Mouse (Mus musculus): ENCODE data around the gene Mccc1. TPM values are rescaled to one million over a fixed set of nuclear protein-coding genes. Genes with fewer than 3 reads are reported as not detected.

The Mccc1 gene
- polyA plus RNA-seq, 1 experiment from 2014 or later: 68.5 TPM

- no peak for ATAC-seq
- POLR2A ChIA-PET: no interaction called here
- no peak for TF ChIP-seq CTCF (IDR thresholded peaks at IDR 0.05)
- in situ Hi-C loops (cut with MboI; ENCODE audit: low pct_unique_long_range_greater_than_20kb): no loop called here
- no peak for DNase-seq (ENCODE audit: low read depth, low spot score)
- CTCF ChIA-PET: interaction anchor here (1.1 kb wide), 1 partner anchor 15 kb away, joined by 3 read pairs; no protein-coding TSS in a partner anchor
- no peaks in the 10 kb centered on the region for H3K27me3 ChIP-seq
Measured at GRCm38 (mm10) chr3:35967366-35967921, 33.0 kb downstream of the Mccc1 start.

GRCm38 (mm10) chr3:35966493-35966892 lies 34.0 kb downstream of the Mccc1 start:
- ATAC-seq (no peak), DNase-seq (ENCODE audit: low read depth, low spot score) (no peak)
- no peaks in the 10 kb centered on the region for H3K27me3 ChIP-seq
- ChIA-PET CTCF (no interaction called here), POLR2A (no interaction called here)
- in situ Hi-C loops (cut with MboI; ENCODE audit: low pct_unique_long_range_greater_than_20kb): no loop called here
- no peak for TF ChIP-seq CTCF (IDR thresholded peaks at IDR 0.05)

- no peak for ATAC-seq
- ChIA-PET POLR2A (no interaction called here), CTCF (interaction anchor here (1.2 to 3.8 kb wide), 4 partner anchors 12 to 95 kb away, joined by 3 to 32 read pairs (median 3); partner anchors contain the start of gene Mccc1)
- no peaks in the 10 kb centered on the region for H3K27me3 ChIP-seq
- in situ Hi-C loops (cut with MboI; ENCODE audit: low pct_unique_long_range_greater_than_20kb): loop anchor here (5.0 kb wide), 1 partner anchor 273 kb away; no protein-coding TSS in a partner anchor
- no peak for DNase-seq (ENCODE audit: low read depth, low spot score)
- TF ChIP-seq CTCF (IDR thresholded peaks at IDR 0.05): no peak
Measured at GRCm38 (mm10) chr3:35964928-35965327, 35.5 kb downstream of the Mccc1 start.

DNA sequence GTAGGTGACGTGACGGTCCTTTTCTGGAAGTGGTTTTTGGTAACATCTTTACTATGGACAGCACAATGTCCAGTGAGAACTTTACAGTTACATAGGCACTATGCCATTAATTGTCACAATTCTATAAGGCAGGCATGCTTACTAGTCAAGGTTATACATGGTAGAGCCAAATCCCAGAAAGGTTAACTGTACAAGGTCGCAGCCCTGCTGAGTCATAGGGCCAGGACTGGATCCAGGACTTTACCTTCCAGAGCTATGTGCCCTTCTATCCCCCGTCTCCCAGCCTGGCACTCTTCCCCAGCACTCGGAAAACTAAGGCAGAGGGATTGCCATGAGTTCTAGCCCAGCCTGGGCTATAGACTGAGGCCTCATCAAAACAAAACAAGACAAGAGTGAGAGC lies 36.6 kb downstream of the Mccc1 start:
- H3K27me3 ChIP-seq: no peaks in the 10 kb centered on the region
- POLR2A ChIA-PET: interaction anchor here (1.2 kb wide), 2 partner anchors 12 to 25 kb away, joined by 6 to 9 read pairs; no protein-coding TSS in a partner anchor
- CTCF ChIA-PET: interaction anchor here (1.1 to 3.8 kb wide), 5 partner anchors 8 to 275 kb away, joined by 3 to 32 read pairs (median 3); partner anchors contain the start of gene Mccc1
- no peak for TF ChIP-seq CTCF (IDR thresholded peaks at IDR 0.05)
- in situ Hi-C loops (cut with MboI; ENCODE audit: low pct_unique_long_range_greater_than_20kb): loop anchor here (5.0 kb wide), 1 partner anchor 272 kb away; no protein-coding TSS in a partner anchor
- ATAC-seq (no peak), DNase-seq (ENCODE audit: low read depth, low spot score) (no peak)

DNA sequence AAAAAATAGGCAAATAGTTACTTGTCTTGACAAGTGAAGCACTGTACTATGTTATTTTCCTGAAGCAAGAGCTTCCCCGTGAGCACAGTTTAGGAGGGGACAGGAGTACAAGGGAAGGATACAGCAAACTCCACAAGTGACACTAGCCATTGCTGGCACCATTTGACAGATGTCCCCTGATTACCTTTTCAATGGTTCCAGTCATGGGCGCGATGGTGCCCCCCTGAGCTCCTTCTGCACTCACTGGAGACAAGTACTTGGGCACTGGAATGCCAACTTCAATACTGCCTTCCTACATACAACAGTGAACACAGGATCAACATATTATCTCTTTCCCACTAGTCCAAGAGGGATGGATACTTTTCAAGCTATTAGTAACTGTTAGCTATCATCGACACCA lies 37.1 kb downstream of the Mccc1 start:
- POLR2A ChIA-PET: interaction anchor here (1.2 kb wide), 2 partner anchors 12 to 25 kb away, joined by 6 to 9 read pairs; no protein-coding TSS in a partner anchor
- TF ChIP-seq CTCF (IDR thresholded peaks at IDR 0.05): no peak
- CTCF ChIA-PET: interaction anchor here (1.1 to 3.8 kb wide), 5 partner anchors 9 to 274 kb away, joined by 3 to 32 read pairs (median 4); no protein-coding TSS in a partner anchor
- H3K27me3 ChIP-seq: no peaks in the 10 kb centered on the region
- in situ Hi-C loops (cut with MboI; ENCODE audit: low pct_unique_long_range_greater_than_20kb): loop anchor here (5.0 kb wide), 1 partner anchor 271 kb away; no protein-coding TSS in a partner anchor
- DNase-seq (ENCODE audit: low read depth, low spot score) (no peak), ATAC-seq (no peak)

DNA sequence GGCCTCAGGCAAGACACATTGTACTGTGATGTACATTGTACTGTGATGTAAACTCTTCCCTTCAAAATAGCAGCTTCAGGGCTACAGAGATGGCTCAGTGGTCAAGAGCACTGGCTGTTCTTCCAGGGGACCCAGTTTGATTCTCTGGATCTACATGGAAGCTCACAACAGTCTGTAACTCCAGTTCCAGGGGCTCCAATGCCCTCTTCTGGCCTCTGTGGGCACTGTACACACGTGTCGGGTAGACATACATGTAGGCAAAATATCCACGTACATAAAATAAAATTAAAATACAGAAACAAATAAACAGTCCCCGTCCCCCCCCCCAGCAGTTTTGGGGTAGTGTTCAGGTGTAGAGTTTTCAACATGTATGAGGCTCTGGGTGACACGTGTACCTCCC lies 37.5 kb downstream of the Mccc1 start:
- no peak for DNase-seq (ENCODE audit: low read depth, low spot score)
- POLR2A ChIA-PET: interaction anchor here (1.2 kb wide), 1 partner anchor 11 kb away, joined by 6 read pairs; no protein-coding TSS in a partner anchor
- no peak for ATAC-seq
- in situ Hi-C loops (cut with MboI; ENCODE audit: low pct_unique_long_range_greater_than_20kb): loop anchor here (5.0 kb wide), 1 partner anchor 271 kb away; no protein-coding TSS in a partner anchor
- TF ChIP-seq CTCF (IDR thresholded peaks at IDR 0.05): peak; percentile 64
- CTCF ChIA-PET: interaction anchor here (1.1 to 3.8 kb wide), 6 partner anchors 9 to 274 kb away, joined by 3 to 32 read pairs (median 4); no protein-coding TSS in a partner anchor
- H3K27me3 ChIP-seq: no peaks in the 10 kb centered on the region

DNA sequence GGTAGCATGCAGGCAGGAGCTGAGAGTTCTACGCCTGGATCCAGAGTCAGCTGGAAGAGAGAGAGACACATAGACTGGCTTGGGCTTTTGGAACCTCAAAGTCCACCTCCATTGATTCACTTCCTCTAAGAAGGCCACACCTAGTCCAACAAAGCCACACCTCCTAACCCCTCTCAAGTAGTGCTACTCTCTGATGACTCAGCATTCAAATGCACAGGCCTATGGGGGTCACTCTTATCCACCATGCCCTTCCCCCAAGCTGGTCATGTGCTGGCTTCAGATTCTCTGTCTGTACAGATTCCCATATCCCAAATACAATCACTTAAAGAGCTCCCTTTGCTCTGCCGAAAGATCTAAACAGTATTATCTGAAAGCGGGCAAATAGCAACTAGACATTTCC lies 43.2 kb downstream of the Mccc1 start:
- no peak for ATAC-seq
- POLR2A ChIA-PET: no interaction called here
- no peak for DNase-seq (ENCODE audit: low read depth, low spot score)
- TF ChIP-seq CTCF (IDR thresholded peaks at IDR 0.05): no peak
- in situ Hi-C loops (cut with MboI; ENCODE audit: low pct_unique_long_range_greater_than_20kb): no loop called here
- CTCF ChIA-PET: interaction anchor here (1.1 to 1.3 kb wide), 3 partner anchors 10 to 266 kb away, joined by 3 to 4 read pairs (median 4); no protein-coding TSS in a partner anchor
- no peaks in the 10 kb centered on the region for H3K27me3 ChIP-seq

DNA sequence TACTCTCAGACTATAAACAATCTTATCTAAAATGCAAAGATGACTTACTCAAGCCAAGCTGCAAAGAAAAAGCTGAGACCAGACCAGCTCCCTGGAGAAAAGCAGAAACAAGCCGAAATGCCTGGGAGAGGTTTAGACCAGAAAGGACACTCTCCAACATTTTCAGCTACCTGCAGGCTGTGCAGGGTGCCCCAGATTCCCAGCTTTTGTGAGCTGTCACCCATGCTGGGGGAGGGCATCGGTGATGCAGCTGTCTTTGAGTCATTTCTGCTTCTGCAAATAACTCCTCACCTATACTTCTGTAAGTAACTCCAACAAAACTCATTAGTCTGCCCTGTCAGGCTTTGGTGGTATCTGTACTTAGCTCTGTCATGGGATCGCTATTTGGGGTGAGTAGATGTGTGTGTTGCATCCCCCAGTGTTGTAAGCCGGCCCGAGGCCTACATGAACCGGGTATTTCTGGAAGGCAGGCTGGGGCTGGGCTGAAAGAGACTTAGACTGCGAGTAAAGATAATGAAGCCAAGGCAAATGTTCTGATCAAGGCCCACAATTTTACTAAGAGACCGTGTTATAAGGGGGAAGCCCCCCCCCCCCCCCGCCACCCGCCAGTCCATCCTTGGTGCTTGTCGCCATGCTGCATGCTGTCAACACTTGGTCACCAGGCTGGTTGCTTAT lies 45.4 kb downstream of the Mccc1 start:
- no peak for TF ChIP-seq CTCF (IDR thresholded peaks at IDR 0.05)
- H3K27me3 ChIP-seq: no peaks in the 10 kb centered on the region
- DNase-seq (ENCODE audit: low read depth, low spot score) (no peak), ATAC-seq (no peak)
- POLR2A ChIA-PET: no interaction called here
- in situ Hi-C loops (cut with MboI; ENCODE audit: low pct_unique_long_range_greater_than_20kb): no loop called here
- CTCF ChIA-PET: interaction anchor here (1.0 to 6.9 kb wide), 5 partner anchors 9 to 20 kb away, joined by 3 to 32 read pairs (median 4); no protein-coding TSS in a partner anchor

- TF ChIP-seq CTCF (IDR thresholded peaks at IDR 0.05): no peak
- in situ Hi-C loops (cut with MboI; ENCODE audit: low pct_unique_long_range_greater_than_20kb): no loop called here
- CTCF ChIA-PET: interaction anchor here (1.4 to 6.9 kb wide), 4 partner anchors 8 to 18 kb away, joined by 4 to 32 read pairs (median 6); no protein-coding TSS in a partner anchor
- DNase-seq (ENCODE audit: low read depth, low spot score) (no peak), ATAC-seq (no peak)
- POLR2A ChIA-PET: no interaction called here
- no peaks in the 10 kb centered on the region for H3K27me3 ChIP-seq
Measured at GRCm38 (mm10) chr3:35953816-35954215, 46.7 kb downstream of the Mccc1 start.

GRCm38 (mm10) chr3:35953184-35953583 lies 47.3 kb downstream of the Mccc1 start:
- ATAC-seq: no peak
- DNase-seq (ENCODE audit: low read depth, low spot score): no peak
- ChIA-PET POLR2A (no interaction called here), CTCF (interaction anchor here (0.9 to 6.9 kb wide), 4 partner anchors 10 to 20 kb away, joined by 3 to 32 read pairs (median 5); no protein-coding TSS in a partner anchor)
- no peak for TF ChIP-seq CTCF (IDR thresholded peaks at IDR 0.05)
- in situ Hi-C loops (cut with MboI; ENCODE audit: low pct_unique_long_range_greater_than_20kb): no loop called here
- H3K27me3 ChIP-seq: no peaks in the 10 kb centered on the region

Data from Patski (cell line).